Mouse (Mus musculus) midbrain, embryonic 11.5 days (tissue): ENCODE data around the gene Ttc7b. TPM values are rescaled to one million over a fixed set of nuclear protein-coding genes. Genes with fewer than 3 reads are reported as not detected.
A peak's percentile ranks its signal among the peaks of the same experiment; 100 is the strongest.

ENCODE experiments used
- ATAC-seq: fragments of 200-750 bp; cut with Nextera tagmentation; 2 replicates; pipeline ENCODE4 v1.8.0; 2017; ENCODE audit warnings: moderate TSS enrichment, moderate library complexity; ENCODE audit not compliant: low FRiP score
- DNase-seq: peaks from one replicate; pipeline ENCODE4 v3.0.0; 2015; ENCODE audit warnings: low spot score; ENCODE audit errors: missing footprints
- H3K27ac ChIP-seq: fragments of 300-500 bp; sonication (generic); 2 replicates; pipeline ENCODE4 v1.5.1; 2014; ENCODE audit warnings: low read depth, low read length
- H3K27me3 ChIP-seq: fragments of 300-500 bp; sonication (generic); 2 replicates; pipeline ENCODE4 v1.6.1; 2014; ENCODE audit warnings: mild to moderate bottlenecking, low read length, moderate library complexity, mixed read lengths; ENCODE audit not compliant: control insufficient read depth, insufficient read depth
- H3K36me3 ChIP-seq: fragments of 300-500 bp; sonication (generic); 2 replicates; pipeline ENCODE4 v1.6.1; 2014; ENCODE audit warnings: mild to moderate bottlenecking, low read length, moderate library complexity, mixed read lengths; ENCODE audit not compliant: control insufficient read depth, insufficient read depth
- H3K4me1 ChIP-seq: fragments of 300-500 bp; sonication (generic); 2 replicates; pipeline ENCODE4 v1.6.1; 2014; ENCODE audit warnings: low read length; ENCODE audit not compliant: control insufficient read depth, insufficient read depth
- H3K4me2 ChIP-seq: fragments of 300-500 bp; sonication (generic); 2 replicates; pipeline ENCODE4 v1.6.1; 2014; ENCODE audit warnings: mild to moderate bottlenecking, moderate library complexity
- H3K4me3 ChIP-seq: fragments of 300-500 bp; sonication (generic); 2 replicates; pipeline ENCODE4 v1.5.1; 2014; ENCODE audit warnings: low read depth, low read length
- H3K9ac ChIP-seq: fragments of 300-500 bp; sonication (generic); 2 replicates; pipeline ENCODE4 v1.6.1; 2014; ENCODE audit warnings: low read length
- H3K9me3 ChIP-seq: fragments of 300-500 bp; sonication (generic); 2 replicates; pipeline ENCODE4 v1.6.1; 2016; ENCODE audit warnings: low read length; ENCODE audit not compliant: control insufficient read depth
- WGBS: fragments of 180-500 bp; shearing (Covaris S2); extraction: QIAGEN DNeasy Blood & Tissue Kit; methylation state at CpG from one replicate; pipeline ENCODE4 v1.1.7; 2014; 5-methylcytosine and 5-hydroxymethylcytosine counted together
- polyA plus RNA-seq: library from polyadenylated mRNA; unstranded; fragments of >200 nt; fragmentation: Nextera tagmentation; extraction: Ambion mirVana; gene quantifications from 2 replicates; pipeline ENCODE4 v1.2.1, GENCODE M21; 2014

Ttc7b gene
- polyA plus RNA-seq, 1 experiment from 2014 or later, result 9.2 TPM

DNA sequence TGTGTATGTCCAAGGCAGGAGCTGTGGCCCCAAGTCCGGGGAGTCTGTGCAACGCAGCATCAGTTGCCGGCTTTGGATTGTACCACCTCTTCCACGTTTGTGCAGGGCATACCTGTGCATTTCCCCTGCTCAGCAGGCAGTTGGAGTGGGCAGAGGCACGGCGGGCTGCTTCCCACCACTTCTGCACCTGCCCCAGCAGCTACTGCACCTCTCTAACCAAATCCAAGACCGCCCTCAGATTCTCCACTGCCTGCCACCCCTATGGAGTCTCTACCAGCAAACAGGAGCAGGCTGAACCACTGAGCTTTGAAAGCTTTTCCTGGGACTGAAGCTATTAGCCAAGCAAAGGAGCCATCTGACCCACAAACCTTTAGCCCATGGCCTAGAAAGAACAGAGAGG lies 30.8 kb downstream of the Ttc7b start:
- 93% methylated on average over 7 of the region's 7 CpGs for WGBS
- Histone ChIP-seq H3K4me2 (no peak overlapping the region), H3K27ac (no peak overlapping the region), H3K9ac (no peak overlapping the region), H3K27me3 (no peaks in the 10 kb centered on the region), H3K9me3 (no peaks in the 10 kb centered on the region), H3K36me3 (0 out of 2 replicates have a peak, but pooled peaks cover 7% of the 10 kb centered on the region), H3K4me1 (no peaks in the 10 kb centered on the region), H3K4me3 (no peak overlapping the region)
- no peak for DNase-seq
- no peak for ATAC-seq

DNA sequence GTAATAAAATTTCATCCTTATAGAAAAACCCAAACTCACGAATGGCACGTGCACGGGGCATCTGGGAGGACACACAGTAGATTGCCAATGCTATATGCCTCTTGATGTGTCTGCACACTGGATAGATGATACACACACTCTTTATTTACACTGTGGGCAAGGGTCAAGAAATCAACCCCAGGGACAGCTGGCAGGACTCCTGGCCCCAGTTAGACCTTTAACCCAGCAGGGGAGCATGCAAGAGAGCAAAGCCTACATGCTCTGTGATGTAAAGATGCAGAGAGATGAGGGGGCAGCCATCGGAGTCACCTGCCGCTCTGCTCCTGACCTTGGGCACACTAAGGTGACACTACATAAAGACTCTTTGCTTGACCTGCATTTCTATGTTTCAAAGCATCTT lies 32.3 kb downstream of the Ttc7b start:
- Histone ChIP-seq H3K27ac (no peak overlapping the region), H3K9me3 (no peaks in the 10 kb centered on the region), H3K4me3 (no peak overlapping the region), H3K9ac (no peak overlapping the region), H3K4me2 (no peak overlapping the region), H3K36me3 (0 out of 2 replicates have a peak, but pooled peaks cover 7% of the 10 kb centered on the region), H3K27me3 (no peaks in the 10 kb centered on the region), H3K4me1 (no peaks in the 10 kb centered on the region)
- 92% methylated on average over 5 of the region's 5 CpGs for WGBS
- DNase-seq (no peak), ATAC-seq (no peak)

DNA sequence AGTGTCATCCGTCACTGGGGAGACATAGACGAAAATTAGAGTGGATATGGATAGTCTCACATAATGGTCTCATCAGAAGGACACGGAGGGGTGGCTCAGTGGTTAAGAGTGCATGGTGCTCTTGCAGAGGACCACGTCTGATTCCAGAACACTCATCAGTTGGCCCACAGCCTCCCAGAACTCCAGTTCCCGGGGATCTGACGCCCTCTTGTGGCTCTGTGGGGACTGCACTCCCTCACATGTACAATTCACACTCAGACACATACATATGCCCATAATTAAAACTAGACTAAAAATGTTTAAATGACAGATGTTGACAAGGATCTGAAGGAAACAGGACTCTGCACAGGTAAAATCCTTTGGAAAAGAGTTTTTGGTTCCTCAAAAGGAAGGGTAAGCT lies 34.4 kb downstream of the Ttc7b start:
- 66% methylated on average over 6 of the region's 6 CpGs for WGBS
- ATAC-seq (no peak), DNase-seq (no peak)
- Histone ChIP-seq H3K9ac (no peak overlapping the region), H3K4me3 (no peak overlapping the region), H3K4me2 (no peak overlapping the region), H3K27me3 (no peaks in the 10 kb centered on the region), H3K4me1 (no peaks in the 10 kb centered on the region), H3K9me3 (no peaks in the 10 kb centered on the region), H3K36me3 (0 out of 2 replicates have a peak, but pooled peaks cover 2% of the 10 kb centered on the region), H3K27ac (no peak overlapping the region)

DNA sequence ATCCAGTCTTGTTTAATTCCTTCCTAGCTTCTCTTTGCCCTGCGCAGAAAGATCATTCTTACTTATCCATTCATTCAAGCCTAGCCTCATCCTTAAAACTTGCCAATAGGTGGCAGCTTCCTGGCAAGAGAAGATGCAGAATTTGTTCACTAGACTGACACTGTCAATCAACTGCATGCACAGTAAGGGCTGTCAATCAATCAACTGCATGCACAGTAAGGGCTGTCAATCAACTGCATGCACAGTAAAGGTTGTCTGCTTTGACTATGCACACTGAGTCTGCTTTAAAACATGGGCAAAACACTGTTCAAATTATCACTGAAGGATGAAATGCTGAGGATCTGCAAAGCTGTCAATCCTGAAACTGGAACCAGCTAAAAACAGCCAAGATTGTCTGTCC lies 37.6 kb downstream of the Ttc7b start:
- H3K27me3 ChIP-seq, result no peaks in the 10 kb centered on the region
- H3K4me2 ChIP-seq, result no peak overlapping the region
- H3K9me3 ChIP-seq, result no peaks in the 10 kb centered on the region
- no peaks in the 10 kb centered on the region for H3K4me1 ChIP-seq
- ATAC-seq, result no peak
- WGBS, result 58% methylated on average over 1 of the region's 1 CpGs
- DNase-seq, result no peak
- H3K27ac ChIP-seq, result no peak overlapping the region
- no peak overlapping the region for H3K4me3 ChIP-seq
- H3K9ac ChIP-seq, result no peak overlapping the region
- no peaks in the 10 kb centered on the region for H3K36me3 ChIP-seq

DNA sequence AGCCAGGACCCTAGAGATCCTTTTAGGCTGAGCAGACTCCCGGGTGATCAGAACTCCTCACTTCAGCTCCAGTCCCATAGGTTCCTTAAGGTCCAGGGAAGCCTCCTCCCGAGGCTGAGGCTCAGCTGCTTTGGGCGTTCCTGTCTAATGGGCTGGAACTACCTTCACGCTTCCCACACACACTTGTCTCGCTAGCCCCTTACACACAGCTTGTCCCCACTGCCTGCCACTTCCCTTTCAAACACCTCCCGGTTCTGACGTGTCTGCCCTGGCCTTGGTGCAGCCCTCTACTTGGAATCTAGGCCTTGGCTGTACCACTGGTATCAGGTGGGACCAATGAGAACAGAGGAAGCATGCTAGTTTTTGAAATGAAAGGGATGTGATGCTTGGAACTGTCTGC lies 38.4 kb downstream of the Ttc7b start:
- Histone ChIP-seq H3K27ac (no peak overlapping the region), H3K9me3 (no peaks in the 10 kb centered on the region), H3K9ac (no peak overlapping the region), H3K4me1 (no peaks in the 10 kb centered on the region), H3K27me3 (no peaks in the 10 kb centered on the region), H3K36me3 (no peaks in the 10 kb centered on the region), H3K4me2 (no peak overlapping the region), H3K4me3 (no peak overlapping the region)
- DNase-seq, result peak; percentile 64
- whole genome bisulfite sequencing, result 83% methylated on average over 7 of the region's 7 CpGs
- no peak for ATAC-seq

DNA sequence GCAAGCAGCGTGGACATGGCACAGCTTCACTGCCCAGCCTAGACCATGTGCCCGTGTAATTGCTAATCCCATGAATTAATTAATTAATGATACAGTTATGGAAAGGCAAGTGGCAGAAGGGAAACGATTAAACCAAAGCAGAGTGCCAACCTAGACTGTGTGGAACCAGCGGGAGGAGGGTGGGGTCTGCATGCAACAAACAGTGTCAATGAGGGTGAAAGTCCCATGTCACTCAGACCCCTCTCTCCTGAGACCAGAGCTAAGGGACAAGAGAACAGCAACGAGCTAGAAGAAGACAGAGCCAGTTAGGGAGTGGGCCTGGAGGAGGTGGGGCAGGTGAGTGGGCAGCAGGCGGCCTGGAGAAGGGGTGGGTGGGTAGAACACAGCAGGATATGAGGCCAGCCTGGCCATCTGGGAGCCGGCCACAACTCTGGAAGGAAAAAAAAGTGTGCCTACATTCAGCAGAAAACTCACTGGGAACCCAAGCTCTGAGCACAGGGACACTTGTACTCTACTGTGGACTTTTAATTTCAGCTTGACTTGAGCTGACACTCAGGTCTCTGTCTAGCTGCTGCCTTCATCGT lies 39.1 kb downstream of the Ttc7b start:
- Histone ChIP-seq H3K4me1 (no peaks in the 10 kb centered on the region), H3K27ac (no peak overlapping the region), H3K36me3 (no peaks in the 10 kb centered on the region), H3K4me2 (no peak overlapping the region), H3K27me3 (no peaks in the 10 kb centered on the region), H3K4me3 (no peak overlapping the region), H3K9me3 (no peaks in the 10 kb centered on the region), H3K9ac (no peak overlapping the region)
- 81% methylated on average over 8 of the region's 8 CpGs for WGBS
- DNase-seq (peak; percentile 28), ATAC-seq (no peak)

DNA sequence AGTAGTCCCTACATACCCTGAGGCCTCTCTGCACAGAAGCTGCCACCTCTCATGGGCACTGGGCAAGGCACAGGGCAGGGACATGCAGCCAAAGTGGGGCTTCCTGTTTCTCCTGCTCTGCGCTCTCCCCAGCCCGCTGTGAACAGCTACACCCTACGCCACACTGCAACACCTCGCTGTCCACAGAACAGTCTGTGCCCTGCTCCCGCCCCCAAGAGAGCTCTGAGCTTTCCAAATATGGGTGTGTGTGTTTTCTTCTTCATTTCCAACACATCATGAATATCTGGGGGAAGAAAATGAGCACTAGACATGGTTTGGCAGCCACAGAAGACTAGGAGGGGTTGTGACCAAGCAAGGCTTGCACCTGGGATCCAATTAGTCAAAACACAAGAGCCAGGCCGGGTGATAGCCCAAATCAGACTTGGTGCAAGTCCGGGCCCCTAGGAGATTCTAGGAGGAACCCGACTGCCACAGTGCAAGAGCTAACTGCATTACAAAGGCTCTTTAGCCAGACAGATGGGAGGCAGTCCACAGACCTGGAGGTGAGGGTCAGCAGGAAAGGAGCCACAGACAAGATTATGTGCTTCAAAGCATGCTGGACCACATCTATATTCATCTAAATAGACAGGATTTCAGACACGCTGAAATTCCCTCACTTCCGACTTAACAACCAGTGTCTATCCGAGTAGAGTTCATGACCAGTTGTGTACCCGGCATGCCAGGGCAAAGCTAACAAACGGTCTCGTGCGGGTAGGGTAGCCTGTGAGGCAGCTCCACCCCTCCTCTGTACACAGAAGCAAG lies 39.8 kb downstream of the Ttc7b start:
- 93% methylated on average over 15 of the region's 15 CpGs for WGBS
- no peak overlapping the region for H3K4me3 ChIP-seq
- no peak overlapping the region for H3K27ac ChIP-seq
- H3K36me3 ChIP-seq, result no peaks in the 10 kb centered on the region
- DNase-seq (peak; percentile 78), ATAC-seq (no peak)
- H3K27me3 ChIP-seq, result no peaks in the 10 kb centered on the region
- no peaks in the 10 kb centered on the region for H3K4me1 ChIP-seq
- H3K9me3 ChIP-seq, result no peaks in the 10 kb centered on the region
- no peak overlapping the region for H3K9ac ChIP-seq
- H3K4me2 ChIP-seq, result no peak overlapping the region

DNA sequence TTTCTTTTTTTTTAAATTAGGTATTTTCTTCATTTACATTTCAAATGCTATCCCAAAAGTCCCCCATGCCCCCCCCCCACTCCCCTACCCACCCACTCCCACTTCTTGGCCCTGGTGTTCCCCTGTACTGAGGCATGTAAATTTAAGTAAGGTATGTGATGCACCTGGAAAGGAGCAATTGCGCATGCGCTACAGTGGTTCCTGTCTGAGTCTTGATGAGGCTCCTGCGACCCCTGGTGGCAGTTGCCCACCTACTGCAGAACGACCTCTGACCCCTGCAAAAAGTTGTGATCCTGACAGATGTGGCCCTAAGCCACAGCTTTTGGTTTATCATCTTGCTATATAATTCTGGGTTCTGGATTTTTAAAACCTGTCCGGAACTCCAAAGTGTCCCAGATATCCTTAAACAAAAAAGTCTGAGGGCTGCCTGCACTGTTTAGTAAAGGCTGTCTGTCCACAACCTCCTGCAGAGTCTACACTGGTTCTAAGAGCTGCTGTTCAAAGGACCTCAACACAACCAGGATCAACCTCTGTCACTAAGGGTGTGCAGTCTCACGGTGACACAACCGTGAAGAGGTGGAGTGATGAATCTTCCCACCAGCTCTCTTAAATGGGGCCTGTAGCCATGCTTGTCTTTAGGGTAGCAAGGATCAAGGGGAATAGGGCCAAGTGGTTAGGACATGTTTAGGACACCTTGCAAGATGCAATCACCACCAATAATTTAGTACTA lies 40.6 kb downstream of the Ttc7b start:
- Histone ChIP-seq H3K27me3 (no peaks in the 10 kb centered on the region), H3K4me1 (no peaks in the 10 kb centered on the region), H3K9me3 (no peaks in the 10 kb centered on the region), H3K36me3 (no peaks in the 10 kb centered on the region), H3K4me2 (no peak overlapping the region), H3K9ac (no peak overlapping the region), H3K27ac (no peak overlapping the region), H3K4me3 (no peak overlapping the region)
- DNase-seq, result peak; percentile 91
- ATAC-seq, result peak; percentile 57
- WGBS, result 31% methylated on average over 7 of the region's 7 CpGs

DNA sequence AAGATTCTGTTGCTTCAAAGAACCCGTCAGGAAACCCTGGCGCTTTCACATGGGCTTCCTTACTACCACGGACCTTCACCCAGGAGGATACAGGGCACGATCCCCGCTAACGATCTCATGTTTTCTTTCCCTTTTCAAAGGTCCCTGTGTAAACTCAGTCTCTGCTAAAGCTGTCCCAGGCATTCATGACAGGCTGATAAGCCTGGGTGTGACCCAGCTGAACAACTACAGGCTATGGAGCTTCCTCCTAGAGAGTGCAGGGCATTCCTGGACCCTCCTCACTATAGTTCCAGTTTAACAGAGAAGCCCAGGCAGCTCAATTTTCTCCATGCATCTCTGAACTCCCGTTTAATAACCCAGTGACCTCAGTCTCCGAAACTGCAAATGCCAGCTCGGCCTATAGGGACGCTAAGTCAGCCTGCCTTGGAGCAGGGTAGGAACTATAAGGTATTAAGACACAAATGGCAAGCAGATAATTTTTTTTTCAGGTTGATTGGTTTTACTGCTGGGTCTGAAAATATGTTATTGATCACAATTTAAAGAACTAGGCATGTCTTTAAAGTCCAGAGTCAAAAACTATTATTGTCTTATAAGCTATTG lies 41.3 kb downstream of the Ttc7b start:
- no peaks in the 10 kb centered on the region for H3K9me3 ChIP-seq
- H3K27me3 ChIP-seq, result no peaks in the 10 kb centered on the region
- H3K9ac ChIP-seq, result no peak overlapping the region
- 77% methylated on average over 10 of the region's 10 CpGs for WGBS
- DNase-seq (peak; percentile 79), ATAC-seq (no peak)
- H3K4me1 ChIP-seq, result no peaks in the 10 kb centered on the region
- no peak overlapping the region for H3K27ac ChIP-seq
- no peak overlapping the region for H3K4me2 ChIP-seq
- no peaks in the 10 kb centered on the region for H3K36me3 ChIP-seq
- H3K4me3 ChIP-seq, result no peak overlapping the region
